Mouse (Mus musculus): Measurements from ENCODE around the gene Dapl1.
A peak's percentile ranks its signal among the peaks of the same experiment; 100 is the strongest.

The Dapl1 gene

DNA sequence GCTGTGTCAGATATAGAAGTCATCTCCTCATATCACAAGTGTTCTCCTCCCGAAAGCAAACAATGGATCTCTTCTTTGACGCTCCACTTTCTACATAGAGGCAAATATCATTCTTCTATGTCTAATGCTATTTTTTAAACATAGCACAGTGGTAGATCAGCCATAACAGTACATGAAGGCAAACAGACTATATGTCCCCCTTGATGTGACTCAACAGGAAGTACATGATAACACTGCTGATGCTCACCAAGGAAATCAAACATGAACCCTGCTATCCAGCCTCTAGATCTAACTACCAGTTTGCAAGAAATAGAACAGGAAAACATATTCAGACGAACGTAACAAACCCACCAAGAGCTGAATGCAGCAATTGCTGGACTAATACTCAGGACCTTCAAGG lies 10.1 kb upstream of the Dapl1 start:
- DNase-seq = no peak

DNA sequence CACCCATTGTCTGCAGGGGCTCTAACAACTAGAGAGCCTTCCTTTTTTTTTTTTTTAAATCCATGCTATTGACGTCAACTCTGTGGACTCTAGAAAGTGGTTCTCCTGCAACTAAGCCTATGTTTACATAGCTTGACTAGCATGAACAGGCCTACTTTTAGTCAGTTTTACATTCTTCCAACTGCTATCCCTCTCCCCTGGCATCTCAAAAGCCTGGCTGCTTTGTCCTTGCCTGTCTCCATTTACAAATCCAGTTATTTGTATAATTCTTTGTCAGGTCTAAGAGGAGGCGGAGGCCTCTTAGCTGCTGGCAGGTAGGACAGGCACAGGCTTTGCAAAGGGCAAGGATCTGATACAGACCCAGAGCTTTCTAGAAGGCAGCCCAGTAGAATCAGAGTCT lies 627 bp downstream of the Dapl1 start:
- DNase-seq = no peak

DNA sequence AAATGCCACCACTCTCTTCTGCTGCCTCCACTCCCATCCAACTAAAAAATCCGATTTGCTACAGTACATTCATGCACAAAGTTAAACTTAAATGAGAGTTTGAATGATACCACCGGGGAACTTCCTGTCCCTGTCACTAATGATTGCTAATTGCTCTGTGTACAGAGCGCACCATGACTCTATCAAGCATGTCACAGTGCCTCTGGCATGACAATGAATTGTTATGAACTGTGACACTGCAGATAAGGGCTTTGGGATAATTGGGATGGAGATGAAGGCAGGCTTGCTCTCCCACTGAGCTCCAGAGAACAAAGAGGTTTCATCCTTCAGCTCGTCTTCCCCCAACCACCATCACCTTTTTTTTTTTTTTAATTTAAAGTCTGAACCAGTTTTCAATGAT lies 1.2 kb downstream of the Dapl1 start:
- DNase-seq = no peak

DNA sequence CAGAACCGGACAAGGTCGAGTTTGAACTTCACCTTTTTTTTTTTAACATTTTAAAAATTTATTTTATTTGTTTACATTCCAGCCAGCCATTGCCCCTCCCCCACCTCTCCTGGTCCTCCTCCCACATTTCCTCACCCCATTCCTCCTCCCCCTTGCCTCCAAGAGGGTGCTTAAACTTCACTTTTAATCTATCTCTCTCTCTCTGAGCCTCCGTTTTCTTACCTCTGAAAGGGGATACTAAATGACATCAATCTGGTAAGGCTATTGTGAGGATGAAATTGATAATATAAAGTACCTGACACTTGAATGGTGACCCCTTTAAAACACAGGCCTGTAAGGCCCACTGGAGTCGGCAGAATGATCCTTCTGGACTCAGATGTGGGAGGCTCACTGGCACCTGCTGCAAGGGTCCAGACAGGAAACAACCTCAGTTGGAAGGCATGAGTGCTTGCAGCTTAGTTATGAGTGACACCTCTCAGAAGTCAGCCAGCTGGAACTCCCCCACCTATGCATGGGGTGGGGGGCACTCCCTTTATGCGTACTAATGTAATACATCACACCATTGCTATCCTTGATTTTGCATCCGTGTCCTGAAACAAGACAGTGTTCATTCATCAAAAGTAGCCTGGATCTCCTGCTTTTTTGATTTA lies 1.9 kb downstream of the Dapl1 start:
- DNase-seq = no peak

DNA sequence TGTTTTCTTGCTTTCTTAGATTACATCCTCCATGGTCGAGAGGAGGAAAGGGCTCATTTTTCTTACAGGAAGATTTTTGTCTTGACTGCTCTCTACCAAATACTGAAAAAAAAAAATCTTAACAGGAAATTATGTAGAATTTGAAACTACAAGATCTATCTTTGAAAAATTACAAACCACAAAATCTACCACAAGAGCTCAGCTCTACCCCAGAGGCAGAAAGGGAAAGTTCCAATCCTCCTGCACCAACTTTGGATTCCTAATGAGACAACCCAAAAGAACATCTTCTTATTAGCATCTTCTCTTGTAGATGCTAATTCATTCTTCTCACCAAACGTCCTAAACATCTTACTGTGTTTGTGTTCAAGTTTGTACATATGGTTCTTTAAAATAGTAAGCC lies 3.8 kb downstream of the Dapl1 start:
- DNase-seq = no peak

DNA sequence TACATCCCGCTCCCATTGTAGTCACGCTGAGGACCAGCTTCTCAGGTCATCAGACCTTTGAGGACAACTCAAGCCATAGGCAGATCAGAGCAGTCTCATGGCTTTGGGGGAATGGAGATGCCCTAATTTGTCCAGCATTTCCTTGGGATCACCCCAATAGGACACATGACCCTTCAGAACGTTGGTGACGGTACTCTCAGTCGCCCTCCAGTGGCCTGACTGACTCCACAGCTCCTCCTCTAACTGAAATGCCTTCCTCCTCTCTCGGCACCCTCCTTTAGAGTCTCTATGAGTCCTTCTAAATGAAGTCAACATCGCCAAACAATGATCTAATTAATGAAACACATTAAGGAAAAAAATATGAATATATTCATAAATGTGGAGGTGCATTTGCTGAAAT lies 5.9 kb downstream of the Dapl1 start:
- no peak for DNase-seq

DNA sequence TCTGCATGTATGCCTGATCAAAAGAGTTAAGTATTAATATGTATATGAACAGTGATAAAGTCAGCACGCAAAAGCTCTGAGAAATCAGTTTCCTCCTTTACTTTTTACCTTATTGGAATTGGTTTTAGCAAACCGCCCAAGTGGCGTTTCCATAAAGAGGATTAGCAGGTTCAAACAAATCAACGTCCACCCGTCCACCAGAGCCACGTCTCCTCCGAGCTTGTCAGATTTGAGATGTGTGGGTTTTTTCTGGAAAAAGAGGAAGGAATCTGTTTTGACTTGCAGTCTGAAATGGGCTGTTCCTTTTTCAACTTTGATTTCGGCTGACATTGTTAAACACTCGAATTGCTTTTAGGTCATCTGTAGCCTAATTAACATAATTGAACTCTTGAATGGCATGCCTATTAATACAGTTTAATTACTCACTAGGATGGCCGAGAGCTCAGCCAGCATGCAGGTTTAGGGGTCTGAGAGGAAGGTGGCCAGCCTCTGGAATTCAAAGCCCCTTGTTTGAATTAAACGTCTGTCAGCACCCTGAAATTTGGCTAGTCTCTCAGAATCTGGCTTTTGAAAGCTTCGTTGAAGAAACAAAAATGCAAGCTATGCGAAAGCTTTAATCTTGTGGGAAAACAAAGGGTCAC lies 9.1 kb downstream of the Dapl1 start:
- DNase-seq = no peak

DNA sequence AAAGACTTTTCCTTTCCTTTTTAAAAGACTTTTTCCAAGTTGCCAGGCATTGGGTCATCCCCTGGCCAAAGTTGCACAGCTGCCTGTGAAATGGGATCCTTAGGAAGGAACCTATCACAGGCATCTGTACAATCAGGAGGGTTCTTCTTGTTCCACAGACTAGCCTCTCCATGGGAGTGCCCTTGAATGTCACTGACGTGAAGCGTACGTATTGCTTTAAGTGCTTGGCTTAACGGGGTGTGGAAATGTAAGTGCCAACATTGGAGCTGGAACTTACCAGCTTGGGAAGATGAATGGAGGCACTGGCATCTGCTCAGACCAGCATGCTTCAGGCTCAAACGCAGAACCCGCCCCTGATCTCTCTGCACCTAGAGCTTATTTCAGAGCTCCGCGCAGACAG lies 14.7 kb downstream of the Dapl1 start:
- no peak for DNase-seq

DNA sequence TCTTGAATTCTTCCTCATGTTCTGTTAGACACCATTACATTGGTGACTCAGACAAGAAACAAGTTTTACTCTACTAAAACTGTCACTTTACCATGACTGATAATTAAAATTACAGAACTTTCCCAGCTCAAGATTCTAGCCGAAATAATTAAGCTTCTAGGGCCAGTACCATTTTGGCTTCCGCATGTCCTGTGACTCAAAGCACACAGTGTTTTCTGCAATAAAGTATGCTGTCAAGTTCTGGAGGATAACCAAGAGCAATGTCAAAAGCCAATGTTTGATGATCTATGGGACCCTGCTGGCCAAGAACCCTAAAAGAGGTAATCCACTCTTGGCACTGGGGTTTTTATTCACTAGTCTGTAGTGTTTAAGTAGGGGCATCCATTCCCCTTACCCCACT lies 15.3 kb downstream of the Dapl1 start:
- no peak for DNase-seq

DNA sequence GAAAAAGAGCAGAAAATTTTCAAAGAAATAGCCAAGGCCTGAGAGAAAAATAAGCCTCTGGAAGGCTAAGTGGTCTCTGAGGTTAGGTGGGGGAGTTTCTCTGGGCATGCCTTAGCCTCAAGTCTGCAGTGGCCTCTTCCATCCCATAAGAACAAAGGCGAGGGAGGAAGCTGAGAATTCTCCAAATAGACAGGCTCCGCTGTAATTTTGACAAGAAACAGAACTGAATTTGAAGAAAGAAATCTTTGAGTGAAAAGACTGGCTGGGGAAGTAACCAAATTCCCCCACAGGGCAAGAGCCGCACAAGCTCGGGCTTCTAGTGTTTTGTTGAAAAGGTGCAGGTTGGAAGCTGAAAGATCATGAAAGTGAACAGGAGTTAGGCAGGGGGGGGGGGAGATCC lies 24.6 kb downstream of the Dapl1 start:
- DNase-seq = no peak

DNA sequence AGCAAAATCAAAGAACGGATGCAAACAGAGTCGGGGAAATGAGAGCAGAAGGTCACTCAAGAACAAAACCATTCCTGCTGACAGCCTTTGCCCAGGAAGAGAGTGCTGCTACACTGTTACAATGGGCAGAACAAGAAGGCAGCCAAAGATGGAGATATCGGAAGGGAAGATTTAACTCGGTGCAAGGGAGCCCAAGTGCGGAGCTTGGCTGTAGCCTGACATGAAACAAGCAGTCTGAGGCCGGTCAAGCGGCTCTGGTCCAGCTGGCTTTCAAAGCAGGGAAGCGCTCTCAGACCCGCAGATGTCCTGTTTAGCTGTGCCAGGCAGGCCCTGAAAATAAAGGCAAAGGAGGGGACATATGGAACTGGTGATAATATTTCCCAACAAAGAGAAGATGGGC lies 26.0 kb downstream of the Dapl1 start:
- no peak for DNase-seq

DNA sequence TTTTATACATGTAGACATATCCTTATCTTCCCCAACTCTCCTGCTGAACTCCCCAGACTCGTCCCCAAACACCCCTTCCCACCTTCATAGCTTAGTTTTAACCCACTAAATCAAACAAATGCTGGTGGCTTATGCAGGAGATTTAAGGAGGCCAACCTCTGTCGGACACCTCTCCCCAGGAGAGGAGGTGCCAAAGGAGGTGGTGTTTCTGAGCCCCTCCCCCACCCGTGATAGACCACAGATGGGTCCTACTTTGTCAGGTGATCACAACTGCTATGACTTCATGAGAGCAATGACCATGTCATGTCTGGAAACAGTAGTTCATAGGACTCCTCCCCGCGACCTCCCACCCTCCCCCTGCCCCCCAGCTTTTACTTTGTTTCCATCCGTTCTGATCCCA lies 26.4 kb downstream of the Dapl1 start:
- no peak for DNase-seq

DNA sequence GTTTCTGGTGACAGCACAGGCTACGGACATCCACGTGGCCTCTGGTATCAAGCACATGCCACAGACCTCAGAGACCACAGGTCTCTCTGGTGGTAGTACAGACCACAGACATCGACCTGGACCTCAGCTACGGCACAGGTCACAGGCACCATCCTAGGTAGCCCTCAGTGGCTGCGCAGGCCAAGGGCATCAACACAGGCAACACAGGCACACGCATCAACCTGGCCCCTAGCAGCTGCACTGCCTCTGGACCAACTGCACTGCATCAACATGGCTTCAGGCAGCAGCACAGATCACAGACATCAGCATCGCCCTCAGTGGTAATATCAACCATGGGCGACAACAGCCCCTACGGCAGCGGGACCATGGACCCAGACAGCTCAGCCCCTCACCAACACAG lies 36.2 kb downstream of the Dapl1 start:
- no peak for DNase-seq

DNA sequence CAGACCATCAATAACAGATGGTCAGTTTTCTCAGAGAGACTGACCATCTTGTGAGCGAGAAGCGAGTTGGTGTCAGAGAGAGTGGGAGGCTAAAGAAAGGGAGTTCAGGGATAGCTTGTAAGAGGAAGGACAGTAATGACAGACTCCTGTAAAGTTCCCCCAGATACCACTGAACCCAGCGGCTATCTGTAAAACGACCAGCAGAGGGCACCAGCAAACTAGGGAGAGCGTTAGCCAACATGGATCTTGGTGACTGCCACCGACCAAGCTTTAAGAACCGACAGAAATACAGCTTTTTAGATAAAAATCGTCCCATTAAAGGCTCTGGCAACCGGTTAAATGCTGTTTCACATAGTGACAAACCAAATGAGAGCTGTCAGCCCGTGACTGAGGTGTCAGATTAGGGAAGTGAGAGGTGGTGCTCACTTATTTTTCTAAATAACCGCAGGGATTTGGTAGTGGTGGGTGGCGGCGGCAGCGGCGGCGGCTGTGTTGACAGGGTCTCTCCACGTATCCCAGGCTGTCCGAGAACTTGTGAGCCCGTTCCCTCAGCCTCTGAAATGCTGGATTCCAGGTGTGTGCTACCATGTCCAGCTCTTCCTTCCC lies 37.7 kb downstream of the Dapl1 start:
- peak; percentile 76 to 85 for DNase-seq

DNA sequence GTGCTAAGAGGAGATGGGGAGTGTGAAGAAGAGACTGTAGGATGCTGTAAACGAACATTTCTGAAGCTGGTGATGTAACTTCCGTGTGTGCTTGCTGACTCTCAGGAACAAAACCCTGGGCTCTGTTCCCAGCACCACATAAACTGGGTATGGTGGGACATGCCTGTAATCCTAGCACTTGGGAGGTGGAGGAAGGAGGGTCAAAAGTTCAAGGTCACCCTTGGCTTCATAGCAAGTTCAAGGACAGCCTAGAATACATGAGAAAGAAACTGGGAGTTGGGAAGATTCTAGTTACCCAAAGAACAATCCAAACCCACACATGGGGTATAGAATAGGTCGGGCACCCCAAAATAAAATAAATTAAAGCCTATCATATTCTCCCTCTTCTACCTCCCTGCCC lies 39.1 kb downstream of the Dapl1 start:
- DNase-seq = no peak

DNA sequence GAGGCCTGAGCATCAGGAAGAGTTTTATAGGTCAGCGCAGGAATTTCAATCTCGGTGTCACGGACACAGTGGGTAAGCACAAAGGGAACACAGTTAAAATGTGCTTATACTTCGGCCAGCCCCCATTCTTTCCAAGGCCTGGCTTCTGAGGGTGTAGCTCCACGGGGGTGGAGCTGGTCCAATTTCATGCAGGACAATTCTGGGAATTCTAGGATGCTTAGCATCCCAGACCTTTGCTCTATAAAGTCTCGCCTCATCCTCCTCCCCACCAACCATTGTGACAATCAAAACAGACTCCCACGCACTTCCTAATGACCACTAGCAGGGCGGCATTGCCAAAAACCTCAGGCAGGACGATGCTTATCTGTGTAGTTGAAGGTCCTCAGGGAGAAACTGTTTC lies 42.4 kb downstream of the Dapl1 start:
- no peak for DNase-seq

DNA sequence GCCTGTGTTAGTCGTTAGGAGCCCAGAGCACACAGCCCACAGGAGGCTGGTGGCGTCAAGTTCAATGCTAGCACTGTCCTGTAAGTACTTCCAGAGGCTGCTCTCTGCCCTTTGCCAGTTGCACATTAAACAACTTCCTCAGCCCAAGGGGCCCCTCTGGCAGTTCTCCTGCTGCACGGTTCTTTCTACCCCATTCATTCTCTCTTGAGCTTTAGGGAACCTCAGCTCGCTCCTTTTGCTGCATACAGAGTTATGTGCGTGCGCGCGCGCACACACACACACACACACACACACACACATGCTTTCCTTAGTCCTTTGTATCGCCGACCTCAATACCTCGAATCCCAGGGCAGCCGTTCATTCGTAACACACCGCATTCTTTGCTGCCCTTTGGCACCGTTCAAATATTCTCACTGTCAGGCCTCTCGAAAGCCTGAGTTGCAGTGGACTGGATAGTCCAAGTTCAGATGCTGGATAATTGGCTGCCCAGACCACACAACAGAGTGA lies 45.2 kb downstream of the Dapl1 start:
- DNase-seq = peak; percentile 56 to 69

DNA sequence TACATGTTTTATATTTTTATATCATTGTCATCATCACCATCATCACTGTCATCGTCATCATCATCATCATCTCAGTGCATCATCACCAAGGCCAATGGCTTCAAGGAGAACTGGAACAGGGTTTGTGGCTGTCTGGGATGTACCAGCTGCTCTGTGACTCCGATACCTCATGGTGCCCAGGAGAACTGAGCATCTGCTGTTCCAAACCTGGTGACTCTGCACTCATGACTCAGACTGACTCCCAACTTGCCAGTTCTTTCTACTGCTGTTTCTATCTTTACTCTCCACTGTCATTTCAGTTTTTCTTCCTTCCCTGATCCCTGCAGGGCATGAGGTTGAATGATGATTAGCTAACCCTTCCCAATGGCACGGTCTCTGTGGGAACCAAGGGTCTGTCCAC lies 46.4 kb downstream of the Dapl1 start:
- DNase-seq = no peak

DNA sequence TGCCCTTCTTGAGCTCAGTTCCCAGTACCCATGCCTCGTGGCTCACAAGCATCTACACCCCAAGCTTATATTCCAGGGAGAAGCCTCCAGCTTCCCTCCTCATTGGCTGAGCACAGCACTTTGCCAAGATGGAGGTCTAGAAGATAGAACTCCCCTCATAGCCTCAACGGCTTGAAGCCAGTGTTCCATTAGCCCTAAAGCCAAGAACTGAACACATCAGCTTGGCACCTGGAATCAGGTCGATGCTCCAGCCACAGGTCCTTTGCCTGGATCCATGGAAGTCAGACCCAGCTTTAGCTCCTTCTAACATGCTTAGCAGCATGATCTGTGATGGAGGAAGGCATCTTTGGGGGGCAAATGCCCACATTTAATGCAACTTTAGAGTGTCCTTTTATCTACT lies 48.5 kb downstream of the Dapl1 start:
- no peak for DNase-seq

DNA sequence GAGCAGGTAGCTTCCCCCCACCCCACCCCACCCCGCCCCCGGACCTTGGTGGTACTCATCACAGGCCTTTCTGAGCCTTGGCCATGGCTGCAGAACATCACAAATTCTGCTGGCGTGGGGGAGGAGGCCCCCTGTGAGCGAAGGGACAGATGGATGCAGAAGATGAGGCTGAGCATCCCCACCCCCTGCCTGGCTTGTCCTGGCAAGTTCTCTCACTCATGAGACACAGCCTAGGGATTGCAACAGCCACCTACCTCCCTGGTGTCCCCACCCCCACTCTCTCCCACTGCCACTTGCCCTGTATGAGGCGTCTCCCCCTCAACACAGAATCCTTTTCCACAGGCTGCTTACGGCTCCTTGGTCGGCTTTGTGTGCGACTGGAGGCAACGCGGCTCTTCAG lies 49.1 kb downstream of the Dapl1 start:
- DNase-seq = no peak

DNA sequence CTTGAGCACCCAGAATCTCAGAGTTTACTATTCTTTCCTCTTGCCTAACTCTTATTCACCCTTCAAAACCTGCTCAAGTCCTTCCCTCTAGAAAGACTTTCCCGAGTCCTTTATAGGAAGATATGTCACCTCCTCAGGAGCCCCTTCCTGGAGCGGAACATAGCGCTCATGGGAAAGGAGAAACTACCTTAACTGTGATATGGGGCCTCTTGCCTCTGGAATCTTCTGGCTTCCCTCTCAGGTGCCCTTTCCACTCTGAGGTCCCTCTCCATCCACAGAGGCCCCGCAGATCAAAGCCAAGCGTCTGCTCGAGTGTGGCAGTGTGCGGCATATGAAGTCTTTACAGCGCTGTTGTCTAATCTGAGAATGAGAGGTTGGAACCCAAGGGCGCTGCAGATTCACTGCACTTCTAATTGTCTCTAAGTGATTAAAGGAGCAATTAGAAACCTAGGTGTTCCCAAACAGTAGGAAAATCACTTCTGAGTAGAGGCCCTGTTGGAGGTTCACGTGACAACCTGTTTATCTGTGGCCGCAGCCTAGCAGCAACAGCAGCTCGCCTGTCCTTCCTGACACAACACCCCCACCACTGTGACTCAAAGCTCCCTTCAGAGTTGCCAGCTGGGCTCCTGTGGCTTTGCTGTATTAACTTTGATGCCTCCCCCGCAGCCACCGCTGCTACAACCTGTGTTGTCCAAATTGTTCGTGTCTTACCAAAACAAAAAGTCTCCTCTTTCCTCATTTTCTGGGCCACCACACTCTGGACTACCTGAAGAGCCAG lies 49.7 kb downstream of the Dapl1 start:
- DNase-seq = no peak

DNA sequence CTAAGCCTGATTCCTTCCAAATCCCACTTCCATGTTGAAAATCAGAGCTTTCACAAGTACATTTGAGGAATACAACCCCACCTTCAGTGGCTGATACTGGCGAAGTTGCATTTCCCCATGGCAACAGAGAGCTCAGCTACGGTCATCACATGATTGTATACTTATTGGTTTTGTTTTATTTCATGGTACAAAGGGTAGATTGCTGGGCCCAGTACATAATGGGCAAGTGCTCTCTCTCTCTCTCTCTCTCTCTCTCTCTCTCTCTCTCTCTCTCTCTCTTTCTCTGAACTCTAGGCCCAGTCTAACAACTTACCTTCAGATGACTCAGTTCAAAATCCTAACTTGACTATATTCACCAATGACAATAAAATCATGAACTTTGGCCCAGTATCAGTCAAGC lies 52.5 kb downstream of the Dapl1 start:
- no peak for DNase-seq

DNA sequence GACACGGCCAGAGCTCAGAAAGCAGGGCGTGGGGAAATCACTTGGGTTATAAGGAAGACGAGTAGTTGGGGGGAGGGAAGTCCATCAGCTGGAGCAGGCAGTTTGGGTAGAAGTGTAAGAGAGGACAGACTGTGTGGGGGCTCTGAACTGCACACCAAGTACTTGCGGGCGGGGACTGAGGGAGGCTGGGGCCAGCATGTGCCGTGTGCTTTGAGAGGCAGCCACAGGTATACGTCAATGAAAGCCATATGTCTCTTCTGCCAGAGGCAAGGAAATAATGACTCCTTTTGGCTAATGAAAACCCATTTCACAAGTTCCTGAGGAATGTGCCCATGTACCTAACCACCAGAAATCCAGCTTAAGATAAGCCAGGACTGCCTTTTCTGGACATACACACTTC lies 53.6 kb downstream of the Dapl1 start:
- DNase-seq = no peak

DNA sequence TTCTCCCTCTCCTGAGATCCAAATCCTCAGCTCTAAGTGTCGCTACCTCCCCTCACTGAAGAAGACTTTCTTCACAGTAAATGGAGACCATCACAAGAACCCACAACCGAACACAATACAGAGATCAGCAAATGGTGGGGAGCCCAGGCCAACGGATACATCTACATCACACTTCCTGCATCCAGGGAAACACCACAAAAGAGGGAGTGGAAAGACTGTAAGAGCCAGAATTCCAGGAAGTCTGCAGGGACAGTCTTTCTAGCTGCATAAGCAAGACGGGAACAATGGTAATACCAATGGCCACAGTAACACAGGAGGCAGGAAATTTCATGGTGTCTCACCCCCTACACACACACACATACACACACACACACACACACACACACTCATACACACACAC lies 55.3 kb downstream of the Dapl1 start:
- no peak for DNase-seq
